Mouse (Mus musculus) adrenal gland, adult 18-20 months (tissue): ENCODE data around the gene Eif3l. TPM values are rescaled to one million over a fixed set of nuclear protein-coding genes. Genes with fewer than 3 reads are reported as not detected.
A peak's percentile ranks its signal among the peaks of the same experiment; 100 is the strongest.

ENCODE experiments used
- DNase-seq, 2 experiments: peaks; one replicate each; pipeline ENCODE4 v3.0.0; 2021 to 2022; ENCODE audit warnings: low spot score in 2 of 2
- total RNA-seq, 2 experiments: library from RNA; stranded (reverse); gene quantifications; 1 replicate in 1 of 2; 2 replicates in 1 of 2; pipeline ENCODE4 v1.2.3; 2021

Gene Eif3l
- total RNA-seq, 2 experiments from 2014 or later, result 136 to 139 TPM

DNA sequence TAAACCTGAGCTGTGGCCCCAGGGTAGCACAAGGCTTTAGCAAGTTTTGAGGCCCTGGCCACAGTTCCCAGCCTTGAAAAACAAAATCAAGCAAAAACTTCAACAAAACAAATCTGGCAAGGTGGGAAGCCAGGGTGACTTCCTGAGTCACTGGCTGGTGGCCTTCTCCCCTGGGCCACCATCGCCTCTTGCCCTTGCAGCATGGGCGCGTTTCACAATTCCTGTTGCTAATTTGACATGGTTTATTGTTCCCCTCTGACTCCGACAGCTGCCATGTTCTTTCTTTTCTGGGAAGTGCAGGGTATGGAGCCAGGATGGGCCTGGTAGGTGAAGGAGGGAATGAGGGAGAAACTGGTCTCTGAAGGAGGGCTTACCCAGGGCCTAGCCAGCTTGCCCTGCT is 47.1 kb downstream of the Eif3l start:
- DNase-seq, result no peak

DNA sequence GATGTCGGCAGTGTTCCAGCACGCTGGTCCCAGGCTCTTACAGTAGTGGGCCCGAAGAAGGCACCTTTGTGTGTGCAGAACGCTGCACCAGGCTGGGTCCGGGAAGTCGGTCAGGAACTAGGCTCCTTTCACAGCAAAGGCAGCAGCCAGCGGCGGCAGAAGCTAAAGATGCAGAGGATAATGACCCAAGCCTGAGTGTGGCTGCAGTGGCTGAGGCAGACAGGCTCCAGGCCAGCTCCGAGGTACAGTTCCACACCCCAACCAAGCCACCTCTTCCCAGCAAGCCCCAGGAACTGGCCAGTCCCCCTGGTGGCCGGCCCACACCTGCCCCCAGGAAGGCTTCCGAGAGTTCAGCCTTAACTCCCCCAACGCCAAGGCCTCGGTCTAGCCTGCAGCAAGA is 47.6 kb downstream of the Eif3l start:
- DNase-seq, result no peak

DNA sequence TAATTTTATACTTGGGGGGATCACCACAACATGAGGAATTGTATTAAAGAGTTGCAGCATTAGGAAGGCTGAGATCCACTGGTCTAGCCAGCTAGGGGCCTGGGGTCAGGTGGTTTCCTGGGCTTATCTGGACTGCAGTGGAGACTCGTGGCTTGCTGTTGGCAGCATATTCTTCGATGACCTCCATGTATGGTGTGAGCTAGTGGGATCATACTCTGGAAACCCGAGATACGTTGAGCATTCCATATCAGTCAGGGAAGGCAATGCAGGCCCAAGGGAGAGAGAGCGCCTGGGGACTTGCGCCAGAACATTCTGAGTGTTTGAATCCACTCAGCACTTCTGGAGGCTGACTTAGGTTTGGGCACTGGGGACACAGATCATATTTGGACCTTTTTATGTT is 48.8 kb downstream of the Eif3l start:
- no peak for DNase-seq

DNA sequence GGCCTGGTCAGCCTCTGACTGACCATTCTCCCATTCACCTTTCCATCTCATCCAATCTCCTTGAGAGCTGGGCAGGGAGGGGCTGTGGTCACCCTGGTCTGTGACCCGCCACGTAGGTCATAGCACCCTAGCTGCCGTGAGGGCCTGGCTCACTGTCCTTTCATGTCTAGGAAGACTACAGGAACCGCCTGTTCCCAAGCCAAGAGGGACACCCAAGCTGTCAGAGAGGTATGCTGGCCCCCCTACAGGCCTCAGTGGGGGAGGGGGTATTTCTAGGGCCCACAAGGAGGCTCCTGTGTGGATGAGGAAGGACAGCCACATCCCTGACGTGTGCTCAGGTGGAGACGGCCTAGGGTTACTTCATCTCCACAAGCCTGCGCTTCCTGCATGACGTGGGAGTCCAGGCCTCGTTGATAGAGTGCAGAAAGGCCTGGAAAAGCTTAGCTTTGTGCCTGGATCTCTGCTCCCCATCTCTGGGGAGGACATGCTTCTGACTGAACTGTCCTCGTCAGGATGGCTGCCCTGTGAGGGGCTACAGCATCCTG is 49.4 kb downstream of the Eif3l start:
- DNase-seq, result no peak

DNA sequence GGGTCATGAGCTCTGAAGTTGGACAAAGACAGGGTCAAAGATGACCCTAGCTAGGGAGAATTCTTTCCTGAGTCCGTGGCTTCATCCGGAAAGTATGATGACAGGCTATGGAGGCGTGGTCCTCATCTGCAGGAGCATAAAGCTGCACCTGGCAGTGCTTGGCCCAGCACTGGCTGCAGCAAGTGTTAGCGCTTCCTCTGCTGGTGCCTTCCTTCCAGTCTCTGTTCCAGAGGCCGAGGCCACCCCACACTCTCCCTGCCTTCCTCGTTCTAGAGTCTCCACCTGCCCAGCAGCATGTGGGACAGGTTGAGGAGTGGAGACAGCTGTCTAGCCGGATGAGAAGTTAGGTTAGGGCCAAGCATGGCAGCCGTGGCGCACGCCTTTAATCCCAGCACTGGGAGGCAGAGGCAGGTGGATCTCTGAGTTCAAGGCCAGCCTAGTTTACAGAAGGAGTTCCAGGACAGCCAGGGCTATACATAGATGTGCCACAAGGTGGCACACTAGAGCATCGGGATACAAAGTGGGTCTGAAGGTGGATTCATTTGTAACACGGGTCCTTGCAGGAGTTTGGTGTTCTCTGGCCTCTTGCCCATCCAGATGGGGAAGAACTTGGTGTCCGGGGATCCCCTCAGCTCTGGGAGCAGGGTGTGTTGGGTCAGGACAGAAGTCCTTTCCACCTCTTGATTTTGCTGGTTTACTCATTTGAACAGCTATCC is 51.4 kb downstream of the Eif3l start:
- peak; percentile 52 to 56 for DNase-seq

DNA sequence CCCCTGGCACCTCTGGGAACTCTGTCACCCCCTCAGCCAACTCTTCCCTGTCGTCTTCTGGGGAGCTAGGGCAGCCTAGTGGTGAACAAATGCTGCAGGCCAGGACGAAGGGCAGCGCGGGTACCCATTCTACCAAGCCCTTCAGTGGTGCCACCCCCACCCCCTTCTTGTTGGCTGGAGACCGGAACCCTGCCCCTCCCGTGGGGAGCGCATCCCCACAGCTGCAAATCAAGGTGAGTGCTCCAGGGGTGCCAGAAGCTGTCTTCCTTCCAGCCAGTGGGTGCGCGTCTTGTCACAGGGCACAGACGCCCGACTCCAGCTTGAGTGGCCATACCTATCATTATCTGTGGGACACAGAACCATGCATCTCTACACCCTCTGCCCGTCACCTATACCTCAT is 52.1 kb downstream of the Eif3l start:
- DNase-seq, result no peak

DNA sequence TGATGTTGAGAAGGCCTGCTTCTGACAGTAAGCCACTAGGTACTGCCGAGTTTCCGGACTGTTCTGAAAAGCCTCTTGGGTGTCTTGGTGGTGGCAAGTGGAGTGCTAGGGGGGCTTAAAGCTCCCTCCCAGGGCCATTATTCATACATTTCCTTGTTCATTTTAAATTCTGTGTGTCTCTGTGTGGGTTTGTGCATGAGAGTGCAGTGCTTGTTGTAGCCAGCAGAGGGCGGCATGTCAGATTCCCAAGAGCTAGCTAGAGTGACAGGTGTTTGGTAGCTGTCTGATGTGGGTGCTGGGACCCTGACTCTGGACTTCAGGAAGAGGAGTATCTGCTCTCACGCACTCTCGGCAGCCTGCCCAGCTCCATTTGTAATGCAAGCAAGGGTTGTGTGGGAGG is 53.2 kb downstream of the Eif3l start:
- no peak for DNase-seq

DNA sequence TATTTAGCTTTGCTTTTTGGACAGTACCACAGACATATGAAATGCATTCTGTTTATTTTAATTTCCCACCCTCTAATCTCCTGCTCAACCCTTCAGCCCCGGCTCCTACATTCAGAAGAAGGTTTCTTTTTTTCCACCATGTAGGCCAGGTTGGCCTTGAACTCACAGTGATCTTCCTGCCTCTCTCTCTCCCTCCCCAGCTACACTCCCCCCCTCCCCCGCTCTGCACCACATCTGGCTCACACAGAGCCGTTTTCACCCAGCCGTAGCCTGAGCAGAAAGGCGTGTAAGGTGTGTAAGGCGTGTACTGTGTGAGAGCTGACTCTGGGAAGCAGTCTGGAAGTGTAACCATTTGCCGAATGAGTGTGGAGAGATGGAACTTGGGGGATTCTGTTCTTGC is 54.3 kb downstream of the Eif3l start:
- no peak for DNase-seq

DNA sequence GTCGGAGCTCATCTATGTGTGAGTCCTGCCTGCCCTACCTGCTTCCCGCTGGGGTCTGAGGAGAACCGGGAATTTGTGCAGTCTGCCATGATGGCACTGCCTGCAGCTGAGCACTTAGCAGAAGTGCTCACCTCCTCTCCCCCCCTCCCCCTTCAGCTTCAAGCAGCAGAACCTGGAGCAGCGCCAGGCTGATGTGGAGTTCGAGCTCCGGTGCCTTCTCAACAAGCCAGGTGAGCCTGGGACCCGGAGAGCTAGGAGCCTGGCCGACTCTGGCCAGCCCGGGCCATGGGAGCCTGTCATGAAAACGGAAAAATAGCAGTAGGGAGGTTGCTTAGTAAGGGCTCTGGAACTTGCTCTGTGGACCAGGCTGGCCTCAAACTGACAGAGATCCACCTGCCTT is 55.8 kb downstream of the Eif3l start:
- no peak for DNase-seq

DNA sequence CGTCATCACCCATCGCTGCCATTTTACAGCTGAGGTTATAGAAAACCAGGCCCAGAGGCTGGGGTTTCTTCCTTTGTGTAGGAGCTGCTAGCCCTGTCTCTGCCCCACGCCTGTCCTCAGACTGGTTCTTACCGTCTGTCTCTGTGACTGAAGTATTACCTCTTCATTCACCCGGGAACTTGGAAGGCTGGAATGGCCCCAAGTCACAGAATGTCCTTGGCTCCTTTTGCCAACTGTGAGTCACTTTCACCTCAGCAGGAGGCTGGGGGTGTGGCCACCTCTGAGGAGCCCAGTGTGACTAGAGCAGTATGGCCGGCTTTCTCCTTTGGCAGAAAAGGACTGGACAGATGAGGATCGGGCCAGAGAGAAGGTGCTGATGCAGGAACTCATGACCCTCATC is 56.5 kb downstream of the Eif3l start:
- peak; percentile 69 to 74 for DNase-seq

DNA sequence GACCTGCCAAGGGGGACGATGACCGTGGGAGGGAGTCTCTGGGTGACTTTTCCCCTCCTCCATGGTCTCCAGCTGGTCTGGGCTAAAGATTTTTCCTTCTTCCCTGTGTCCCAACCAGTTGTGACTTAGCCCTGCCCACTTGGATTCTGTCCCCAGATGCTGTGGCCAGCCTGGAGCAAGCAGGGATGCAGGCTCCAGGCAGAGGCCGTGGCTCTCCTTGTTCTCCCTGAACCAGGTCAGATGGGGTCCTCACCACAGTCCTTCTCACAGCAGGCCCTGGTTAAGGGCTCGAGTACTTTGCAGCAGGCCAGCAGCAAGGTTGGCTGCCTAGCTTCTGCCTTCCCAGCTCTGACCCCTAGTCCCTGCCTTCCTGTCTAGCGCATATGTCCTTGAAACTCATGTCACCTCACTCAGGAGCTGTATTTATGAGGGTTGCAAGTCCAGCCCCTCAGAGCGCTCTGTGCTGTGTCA is 58.2 kb downstream of the Eif3l start:
- no peak for DNase-seq

DNA sequence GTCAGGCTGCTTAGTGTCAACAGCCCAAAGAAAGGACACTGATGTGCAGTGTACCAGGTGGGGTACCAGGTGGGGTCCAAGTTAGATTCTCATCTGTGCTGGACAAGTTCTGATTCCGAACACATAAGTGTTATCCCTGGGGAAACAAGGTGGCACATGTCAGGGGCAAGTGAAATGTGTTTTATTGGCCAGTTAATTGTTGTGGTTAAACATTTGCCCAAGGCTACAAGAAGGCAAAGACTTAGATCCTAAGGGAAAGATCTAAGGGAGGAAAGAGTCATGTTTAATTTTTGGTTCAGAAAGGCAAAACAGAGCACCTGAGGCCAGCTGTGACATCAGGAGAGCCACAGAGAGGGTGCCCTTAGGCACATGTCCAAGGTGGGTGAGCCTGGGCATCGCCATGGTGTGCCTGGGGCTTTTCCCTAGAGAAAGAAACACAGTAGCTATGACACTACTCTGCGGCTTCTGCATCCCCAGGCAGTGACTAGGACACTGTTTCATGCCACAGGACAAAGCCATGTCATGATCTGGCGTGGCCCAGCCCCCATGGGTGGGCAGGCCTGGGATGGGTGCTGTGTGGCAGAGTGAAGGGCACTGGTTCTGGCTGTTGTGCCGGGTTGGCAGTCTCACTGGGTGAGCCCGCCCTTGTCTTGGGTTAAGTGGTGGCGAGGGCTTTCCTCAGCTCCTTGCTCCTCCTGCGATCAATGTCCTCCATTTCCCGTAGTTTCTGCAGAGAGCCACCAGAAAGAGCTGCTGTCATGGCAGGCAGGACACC is 59.7 kb downstream of the Eif3l start:
- DNase-seq, result no peak

DNA sequence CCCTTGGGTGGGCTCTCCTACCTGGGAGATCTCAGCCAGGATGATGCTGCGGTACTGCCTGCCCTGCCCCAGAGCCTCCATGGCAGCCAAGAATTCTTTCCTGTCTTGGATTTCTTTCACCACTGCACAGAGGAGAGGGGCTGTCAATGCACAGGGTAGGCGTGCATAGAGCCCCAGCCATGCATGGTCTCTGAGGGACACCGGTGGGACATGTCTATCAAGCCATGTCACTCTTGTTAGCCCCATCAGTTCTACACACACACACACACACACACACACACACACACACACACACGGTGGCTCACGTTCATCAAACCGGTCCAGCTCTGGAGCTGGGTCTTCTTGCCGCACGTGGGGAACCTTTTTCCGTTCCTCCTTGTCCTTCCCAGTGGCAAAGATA is 60.4 kb downstream of the Eif3l start:
- DNase-seq, result no peak

DNA sequence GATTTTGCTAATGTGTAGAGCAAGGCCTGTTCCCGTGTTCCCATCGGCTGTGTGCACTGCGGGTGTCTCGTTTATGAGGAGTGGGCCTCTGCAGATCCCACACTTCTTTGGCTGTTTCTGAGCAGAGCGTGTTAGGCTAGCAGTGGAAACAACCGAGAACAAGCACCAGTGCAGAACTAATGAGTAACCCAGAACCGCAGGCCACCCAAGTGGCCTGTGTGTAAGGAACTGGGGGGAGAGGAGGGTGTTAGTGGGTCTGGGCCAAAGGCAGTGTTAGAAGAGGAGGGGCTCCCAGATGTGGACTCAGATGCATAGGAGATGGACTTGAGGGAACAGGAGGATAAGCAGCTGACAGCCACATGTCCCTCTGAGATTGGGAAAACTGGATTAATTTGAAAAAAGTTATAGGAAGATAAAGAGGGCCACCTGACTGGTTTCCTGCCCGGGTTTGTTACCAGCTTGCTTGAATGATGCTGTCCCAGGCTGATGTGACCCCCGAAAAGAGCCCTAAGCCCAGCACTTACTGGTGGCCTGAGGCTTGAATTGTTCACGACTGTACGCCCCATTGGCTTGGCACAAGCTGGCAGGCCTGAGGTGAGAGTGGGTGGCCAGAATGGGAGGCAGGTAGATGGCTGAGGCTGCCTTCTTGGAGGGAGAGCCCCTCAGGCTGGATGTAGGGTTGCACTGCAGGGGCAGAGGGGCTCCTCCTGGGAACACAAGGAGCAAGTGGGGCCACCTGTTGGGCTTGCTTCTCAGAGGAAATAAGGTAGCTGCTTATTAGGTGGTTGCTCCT is 61.0 kb downstream of the Eif3l start:
- no peak for DNase-seq

DNA sequence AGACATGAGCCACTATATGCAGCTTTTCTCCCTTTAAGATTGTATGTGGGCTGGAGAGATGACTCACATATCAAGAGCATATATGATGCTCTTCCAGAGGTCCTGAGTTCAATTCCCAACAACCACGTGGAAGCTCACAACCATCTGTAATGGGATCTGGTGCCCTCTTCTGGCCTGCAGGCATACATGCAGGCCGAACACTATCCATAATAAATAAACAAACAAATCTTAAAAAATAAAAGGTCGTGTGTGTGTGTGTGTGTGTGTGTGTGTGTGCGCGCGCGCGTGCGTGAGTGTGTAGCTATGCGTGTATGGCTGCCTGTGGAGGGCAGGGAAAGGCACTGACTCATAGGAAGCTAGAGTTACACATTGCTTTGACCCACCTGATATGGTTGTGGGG is 64.7 kb downstream of the Eif3l start:
- no peak for DNase-seq

DNA sequence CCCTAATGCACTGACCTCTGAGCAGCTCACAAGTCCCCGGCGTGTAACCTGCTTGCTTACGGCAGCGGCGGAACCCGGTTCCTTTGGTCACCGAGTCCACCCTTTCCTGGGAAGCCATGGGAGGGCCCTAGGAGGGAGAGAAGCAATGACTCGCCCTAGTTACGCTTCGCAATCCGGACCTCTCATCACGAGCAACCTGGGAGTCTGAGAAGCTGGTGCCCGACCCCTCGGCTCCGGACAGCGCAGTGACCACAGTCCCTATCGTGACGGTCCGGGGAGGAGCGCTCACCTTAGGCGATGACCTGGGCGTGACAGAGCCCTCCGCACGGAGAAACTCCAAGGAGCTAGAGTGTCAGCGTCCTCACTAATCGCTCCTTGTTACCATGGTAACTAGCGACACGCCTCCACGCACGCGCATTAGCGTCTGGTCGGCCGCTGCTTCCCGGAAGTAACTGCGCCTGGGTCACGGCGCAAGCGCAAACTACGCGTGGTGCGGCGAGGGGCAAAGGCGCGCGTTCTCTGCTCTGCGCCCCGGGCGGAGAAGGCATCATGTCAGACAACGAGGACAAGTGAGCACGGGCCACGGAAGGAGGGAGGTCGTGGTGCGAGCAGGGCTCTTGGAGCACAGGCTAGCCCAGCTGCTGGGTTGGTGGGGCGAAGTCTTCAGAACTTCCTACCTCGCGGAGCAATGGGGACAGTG is 66.0 kb downstream of the Eif3l start, which contains the start of the genes Polr2f and 1700088E04Rik:
TSS of gene Polr2f (plus strand) at position 144 of the 700 bp plus-strand sequence.
TSS of gene 1700088E04Rik (minus strand) at position 388 of the 700 bp plus-strand sequence.
- peak; percentile 94 to 96 for DNase-seq

DNA sequence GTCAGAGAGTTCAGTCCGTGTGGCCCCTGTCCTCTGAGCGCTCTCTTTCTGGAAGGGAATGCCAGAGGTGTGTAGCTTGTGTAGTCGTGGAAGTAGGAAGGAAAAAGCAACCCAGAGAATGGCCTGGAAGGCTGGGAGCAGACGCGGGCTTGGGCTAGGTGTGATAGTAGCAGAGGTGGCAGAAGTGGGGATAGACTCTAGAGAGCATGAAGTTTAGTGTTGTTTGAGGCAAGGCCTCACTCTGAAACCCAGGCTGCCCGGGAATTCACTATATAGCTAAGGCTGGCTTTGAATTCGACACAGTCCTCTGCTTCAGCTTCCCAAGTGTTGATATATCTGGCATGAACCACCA is 66.6 kb downstream of the Eif3l start:
- DNase-seq, result no peak

DNA sequence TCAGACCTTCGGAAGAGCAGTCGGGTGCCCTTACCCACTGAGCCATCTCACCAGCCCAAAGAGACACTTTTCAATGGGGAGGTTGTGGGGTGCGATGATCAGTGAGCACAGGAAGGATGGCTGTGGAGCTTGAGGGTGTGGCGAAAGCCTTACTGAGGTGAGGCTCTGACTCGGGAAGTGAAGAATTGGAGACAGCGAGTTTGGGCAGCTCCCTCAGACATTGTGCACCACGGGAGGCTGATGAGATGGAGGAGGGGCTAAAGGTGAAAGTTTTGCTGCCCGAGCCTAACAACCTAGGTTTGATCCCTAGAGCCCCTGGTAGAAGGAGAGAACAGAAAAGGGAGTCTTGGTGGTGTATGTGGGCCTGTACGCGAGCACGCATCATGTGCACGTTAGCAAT is 68.3 kb downstream of the Eif3l start:
- DNase-seq, result no peak
